Mouse (Mus musculus): Measurements from ENCODE around the gene Atg9a.

- TF ChIP-seq ETS1 (conservative IDR thresholded peaks at IDR 0.05; ENCODE audit: low read depth, low read length) (no peak), JUN (IDR thresholded peaks at IDR 0.05; ENCODE audit: insufficient read depth, low read depth, low read length) (no peak), CTCF (conservative IDR thresholded peaks at IDR 0.05 in 1 of 2, IDR thresholded peaks at IDR 0.05 in 1 of 2; ENCODE audit: low read depth in 2 of 2, low read length in 2 of 2) (no peak), MAX (IDR thresholded peaks at IDR 0.05; ENCODE audit: low read length) (no peak), E2F4 (IDR thresholded peaks at IDR 0.05; ENCODE audit: insufficient replicate concordance, low read depth, low read length) (no peak), POLR2AphosphoS2 (IDR thresholded peaks at IDR 0.05; ENCODE audit: low read depth, low read length) (no peak), GABPA (IDR thresholded peaks at IDR 0.05; ENCODE audit: insufficient replicate concordance, low read depth, low read length) (no peak), EP300 (IDR thresholded peaks at IDR 0.05; ENCODE audit: low read length) (no peak), POLR2A (IDR thresholded peaks at IDR 0.05; ENCODE audit: low read depth, low read length) (no peak)
These were observed 22.9 kb upstream of the Atg9a start for GRCm38 (mm10) chr1:75214886-75215285.
